Mouse (Mus musculus) neural tube, postnatal 0 days (tissue): ENCODE measurements around the gene Tmem147. TPM values are rescaled to one million over a fixed set of nuclear protein-coding genes. Genes with fewer than 3 reads are reported as not detected.

ENCODE experiments used
- polyA plus RNA-seq: library from polyadenylated mRNA; unstranded; fragments of >200 nt; fragmentation: Nextera tagmentation; extraction: Ambion mirVana; gene quantifications from 2 replicates; pipeline ENCODE4 v1.2.1, GENCODE M21; 2015

The Tmem147 gene
- polyA plus RNA-seq: 359 and 361 TPM in 2 replicates

GRCm38 (mm10) chr7:30729396-30730063, at the start of gene Tmem147:
Gene Tmem147 (minus strand): TSS chr7:30729540.

GRCm38 (mm10) chr7:30763456-30763855, 34.1 kb upstream of the Tmem147 start, which contains the start of gene Dmkn:
Gene Dmkn (plus strand): TSS chr7:30763756.

GRCm38 (mm10) chr7:30751086-30751669, 21.8 kb upstream of the Tmem147 start, which contains the start of gene Sbsn:
Gene Sbsn (plus strand): TSS chr7:30751471.

GRCm38 (mm10) chr7:30743617-30744016, 14.3 kb upstream of the Tmem147 start, which contains the start of gene Gapdhs:
Gene Gapdhs (minus strand): TSS chr7:30743681.

GRCm38 (mm10) chr7:30711942-30712341, 17.4 kb downstream of the Tmem147 start, which contains the start of gene Atp4a:
Gene Atp4a (plus strand): TSS chr7:30712209.

GRCm38 (mm10) chr7:30698589-30698988, 30.8 kb downstream of the Tmem147 start, which contains the start of gene 2200002J24Rik:
Gene 2200002J24Rik (plus strand): TSS chr7:30698926.

Other genes with a start within 250 kb of the Tmem147 start
- gene Prodh2, start 235.9 kb downstream of the Tmem147 start, polyA plus RNA-seq: 0.43 TPM in 1 of 2 replicates, not detected in the other
- 45.5 and 62.8 TPM in 2 replicates for gene Arhgap33, start 194.5 kb downstream of the Tmem147 start, polyA plus RNA-seq
- 19.0 and 20.8 TPM in 2 replicates for gene Hspb6, start 177.4 kb downstream of the Tmem147 start, polyA plus RNA-seq
- 3.0 and 4.7 TPM in 2 replicates for gene Proser3, start 177.2 kb downstream of the Tmem147 start, polyA plus RNA-seq
- 51.7 and 55.9 TPM in 2 replicates for gene Lin37, start 169.7 kb downstream of the Tmem147 start, polyA plus RNA-seq
- 102 and 106 TPM in 2 replicates for gene U2af1l4, start 166.2 kb downstream of the Tmem147 start, polyA plus RNA-seq
- 6.7 and 8.0 TPM in 2 replicates for gene Gm49396, start 166.2 kb downstream of the Tmem147 start, polyA plus RNA-seq
- 161 and 167 TPM in 2 replicates for gene Psenen, start 165.9 kb downstream of the Tmem147 start, polyA plus RNA-seq
- 1.6 and 4.3 TPM in 2 replicates for gene Igflr1, start 164.1 kb downstream of the Tmem147 start, polyA plus RNA-seq
- 5.3 and 8.5 TPM in 2 replicates for gene Kmt2b, start 140.8 kb downstream of the Tmem147 start, polyA plus RNA-seq
- 0.20 and 0.44 TPM in 2 replicates for gene Zbtb32, start 130.6 kb downstream of the Tmem147 start, polyA plus RNA-seq
- gene Upk1a, start 116.7 kb downstream of the Tmem147 start, polyA plus RNA-seq: 0.31 and 0.53 TPM in 2 replicates
- 1,537 and 1,621 TPM in 2 replicates for gene Cox6b1, start 103.4 kb downstream of the Tmem147 start, polyA plus RNA-seq
- 0.14 TPM in 1 of 2 replicates, not detected in the other for gene Etv2, start 93.7 kb downstream of the Tmem147 start, polyA plus RNA-seq
- gene Rbm42, start 79.2 kb downstream of the Tmem147 start, polyA plus RNA-seq: 120 and 125 TPM in 2 replicates
- gene Haus5, start 64.5 kb downstream of the Tmem147 start, polyA plus RNA-seq: 16.8 and 18.2 TPM in 2 replicates
- gene Pmis2, start 57.9 kb downstream of the Tmem147 start, polyA plus RNA-seq: not detected in 2 replicates
- not detected in 2 replicates for gene 2200002J24Rik, start 30.6 kb downstream of the Tmem147 start, polyA plus RNA-seq
- gene Atp4a, start 17.3 kb downstream of the Tmem147 start, polyA plus RNA-seq: 6.1 and 6.3 TPM in 2 replicates
- 0.43 and 0.98 TPM in 2 replicates for gene Gapdhs, start 14.1 kb upstream of the Tmem147 start, polyA plus RNA-seq
- gene Sbsn, start 21.9 kb upstream of the Tmem147 start, polyA plus RNA-seq: 3.3 and 3.7 TPM in 2 replicates
- gene Dmkn, start 34.2 kb upstream of the Tmem147 start, polyA plus RNA-seq: 5.9 and 7.8 TPM in 2 replicates
- gene Krtdap, start 58.4 kb upstream of the Tmem147 start, polyA plus RNA-seq: 7.9 and 15.2 TPM in 2 replicates
- 0.37 TPM in 1 of 2 replicates, not detected in the other for gene Ffar2, start 94.2 kb upstream of the Tmem147 start, polyA plus RNA-seq
- gene Ffar3, start 126.6 kb upstream of the Tmem147 start, polyA plus RNA-seq: not detected in 2 replicates
- gene Ffar1, start 132.0 kb upstream of the Tmem147 start, polyA plus RNA-seq: not detected in 2 replicates
- 0.05 TPM in 1 of 2 replicates, not detected in the other for gene Cd22, start 150.8 kb upstream of the Tmem147 start, polyA plus RNA-seq
- 19.5 and 38.7 TPM in 2 replicates for gene Mag, start 185.3 kb upstream of the Tmem147 start, polyA plus RNA-seq
- gene Hamp2, start 195.1 kb upstream of the Tmem147 start, polyA plus RNA-seq: not detected in 2 replicates
- gene Hamp, start 214.5 kb upstream of the Tmem147 start, polyA plus RNA-seq: not detected in 2 replicates
- gene Usf2, start 227.3 kb upstream of the Tmem147 start, polyA plus RNA-seq: 28.6 and 34.2 TPM in 2 replicates
- gene Lsr, start 243.9 kb upstream of the Tmem147 start, polyA plus RNA-seq: 23.1 and 23.9 TPM in 2 replicates
- gene Fam187b, start 244.2 kb upstream of the Tmem147 start, polyA plus RNA-seq: 0.76 and 1.1 TPM in 2 replicates